Comparison of ENCODE assay signal across 10 mouse cellular contexts in genomic region chr3:32826701-32827100, GRCm38 (mm10). TPM values are rescaled to one million over a fixed set of nuclear protein-coding genes. Genes with fewer than 3 reads are reported as not detected.
DNase-seq lines count a peak whose midpoint lies in the region; ATAC-seq lines count a peak whose summit lies in the region.
"Had no signal": no experiment of that assay in that cellular context is flagged by ENCODE, and none has a peak within 500 bp of the region (broad histone marks: within the 10 kb centered on the region; RNA-seq: fewer than 3 reads in every experiment).

No protein-coding gene starts in this region.

- H3K4me1 ChIP-seq in embryonic facial prominence, embryonic 14.5 days (ENCODE audit: control insufficient read depth, insufficient read depth, low read length): peaks cover 8% of the 10 kb centered on the region; the same call in 1 of the 2 replicates
- peaks cover 14% of the 10 kb centered on the region; the same call in 1 of the 2 replicates for H3K4me1 ChIP-seq in embryonic facial prominence, embryonic 10.5 days
- H3K4me1 ChIP-seq in midbrain, embryonic 11.5 days (ENCODE audit: control insufficient read depth, insufficient read depth, low read length): no peaks in the 10 kb centered on the region
- H3K4me1 ChIP-seq in midbrain, embryonic 13.5 days (replicated peaks): no peaks in the 10 kb centered on the region
- no peaks in the 10 kb centered on the region for H3K4me1 ChIP-seq in kidney, embryonic 14.5 days (ENCODE audit: control insufficient read depth, insufficient read depth, low read length)

- no peaks in the 10 kb centered on the region for H3K36me3 ChIP-seq in embryonic facial prominence, embryonic 14.5 days (ENCODE audit: control insufficient read depth, insufficient read depth, low read length)
- no peaks in the 10 kb centered on the region for H3K36me3 ChIP-seq in embryonic facial prominence, embryonic 10.5 days (replicated peaks)
- H3K36me3 ChIP-seq in midbrain, embryonic 11.5 days (ENCODE audit: control insufficient read depth, insufficient read depth, low read length): no peaks in the 10 kb centered on the region
- H3K36me3 ChIP-seq in midbrain, embryonic 13.5 days: no peaks in the 10 kb centered on the region
- no peaks in the 10 kb centered on the region for H3K36me3 ChIP-seq in kidney, embryonic 14.5 days (ENCODE audit: control insufficient read depth, insufficient read depth, low read length)

- no peak overlapping the region for H3K27ac ChIP-seq in embryonic facial prominence, embryonic 14.5 days (replicated peaks; ENCODE audit: low read depth, low read length)
- H3K27ac ChIP-seq in embryonic facial prominence, embryonic 10.5 days (replicated peaks): no peak overlapping the region
- no peak overlapping the region for H3K27ac ChIP-seq in midbrain, embryonic 11.5 days (ENCODE audit: low read depth, low read length)
- no peak overlapping the region for H3K27ac ChIP-seq in midbrain, embryonic 13.5 days
- no peak overlapping the region for H3K27ac ChIP-seq in kidney, embryonic 14.5 days (ENCODE audit: low read depth, low read length)

- no peaks in the 10 kb centered on the region for H3K9me3 ChIP-seq in embryonic facial prominence, embryonic 14.5 days (ENCODE audit: control insufficient read depth, low read length)
- H3K9me3 ChIP-seq in embryonic facial prominence, embryonic 10.5 days: no peaks in the 10 kb centered on the region
- no peaks in the 10 kb centered on the region for H3K9me3 ChIP-seq in midbrain, embryonic 11.5 days (ENCODE audit: control insufficient read depth, low read length)
- no peaks in the 10 kb centered on the region for H3K9me3 ChIP-seq in midbrain, embryonic 13.5 days
- H3K9me3 ChIP-seq in kidney, embryonic 14.5 days (ENCODE audit: control insufficient read depth, low read length): no peaks in the 10 kb centered on the region

- no peak overlapping the region for H3K9ac ChIP-seq in embryonic facial prominence, embryonic 14.5 days (ENCODE audit: low read depth, low read length)
- H3K9ac ChIP-seq in midbrain, embryonic 11.5 days (ENCODE audit: low read length): no peak overlapping the region
- no peak overlapping the region for H3K9ac ChIP-seq in midbrain, embryonic 13.5 days (replicated peaks)
- no peak overlapping the region for H3K9ac ChIP-seq in kidney, embryonic 14.5 days (ENCODE audit: low read depth, low read length)

- H3K4me2 ChIP-seq in embryonic facial prominence, embryonic 14.5 days (ENCODE audit: low read depth, low read length): no peak overlapping the region
- no peak overlapping the region for H3K4me2 ChIP-seq in midbrain, embryonic 11.5 days
- no peak overlapping the region for H3K4me2 ChIP-seq in midbrain, embryonic 13.5 days (replicated peaks)
- H3K4me2 ChIP-seq in kidney, embryonic 14.5 days (replicated peaks; ENCODE audit: low read depth, low read length): no peak overlapping the region

- 51% methylated on average over 6 of the region's 6 CpGs for WGBS in embryonic facial prominence, embryonic 14.5 days
- WGBS in embryonic facial prominence, embryonic 10.5 days: 87% methylated on average over 6 of the region's 6 CpGs
- 79% methylated on average over 6 of the region's 6 CpGs for WGBS in midbrain, embryonic 11.5 days
- WGBS in midbrain, embryonic 13.5 days: 78% methylated on average over 6 of the region's 6 CpGs
- 89% methylated on average over 6 of the region's 6 CpGs for WGBS in kidney, embryonic 14.5 days

- H3K27me3 ChIP-seq in embryonic facial prominence, embryonic 14.5 days (replicated peaks; ENCODE audit: control insufficient read depth, insufficient read depth, low read length): no peaks in the 10 kb centered on the region
- H3K27me3 ChIP-seq in embryonic facial prominence, embryonic 10.5 days (replicated peaks; ENCODE audit: low read depth, poor library complexity, severe bottlenecking): no peaks in the 10 kb centered on the region
- H3K27me3 ChIP-seq in midbrain, embryonic 11.5 days (ENCODE audit: control insufficient read depth, insufficient read depth, low read length): no peaks in the 10 kb centered on the region
- no peaks in the 10 kb centered on the region for H3K27me3 ChIP-seq in midbrain, embryonic 13.5 days
- H3K27me3 ChIP-seq in kidney, embryonic 14.5 days (ENCODE audit: control insufficient read depth, insufficient read depth, low read length): no peaks in the 10 kb centered on the region

- H3K4me3 ChIP-seq in embryonic facial prominence, embryonic 14.5 days (ENCODE audit: low read depth, low read length): no peak overlapping the region
- no peak overlapping the region for H3K4me3 ChIP-seq in embryonic facial prominence, embryonic 10.5 days
- H3K4me3 ChIP-seq in midbrain, embryonic 11.5 days (ENCODE audit: low read depth, low read length): no peak overlapping the region
- no peak overlapping the region for H3K4me3 ChIP-seq in midbrain, embryonic 13.5 days (replicated peaks)
- H3K4me3 ChIP-seq in kidney, embryonic 14.5 days (ENCODE audit: low read length): no peak overlapping the region

- ATAC-seq in embryonic facial prominence, embryonic 14.5 days (ENCODE audit: low read depth): no peak
- no peak for ATAC-seq in midbrain, embryonic 11.5 days (ENCODE audit: low FRiP score)
- no peak for ATAC-seq in midbrain, embryonic 13.5 days
- no peak for ATAC-seq in kidney, embryonic 14.5 days (ENCODE audit: low FRiP score, low TSS enrichment)
- ATAC-seq: Patski had no signal

- DNase-seq in embryonic facial prominence, embryonic 14.5 days (ENCODE audit: low spot score): peak; percentile 36
- DNase-seq in embryonic facial prominence, embryonic 10.5 days (ENCODE audit: low spot score): no peak
- peak; percentile 75 for DNase-seq in midbrain, embryonic 11.5 days (ENCODE audit: low spot score, missing footprints)
- DNase-seq in layer of hippocampus, adult 9-11 months: peak; percentile 56
- DNase-seq in right cerebral cortex, postnatal 25 days: peak; percentile 53
- no peak for DNase-seq in adrenal gland, postnatal 4 days (ENCODE audit: low spot score in 2 of 2)

RNA-seq across cellular contexts. Expression of gene Usp13, which starts 9.4 kb away (rescaled TPM):
- 7.6 and 9.9 TPM in 2 replicates for polyA plus RNA-seq in embryonic facial prominence, embryonic 14.5 days (2014; fragmentation: Nextera tagmentation; extraction: Ambion mirVana)
- 5.8 and 8.5 TPM in 2 replicates for polyA plus RNA-seq in embryonic facial prominence, embryonic 10.5 days (2016; fragmentation: Nextera tagmentation; extraction: Ambion mirVana)
- polyA plus RNA-seq in midbrain, embryonic 11.5 days (2014; fragmentation: Nextera tagmentation; extraction: Ambion mirVana): 5.7 and 6.4 TPM in 2 replicates
- polyA plus RNA-seq in midbrain, embryonic 13.5 days (2015; fragmentation: Nextera tagmentation; extraction: Ambion mirVana): 9.2 and 11.0 TPM in 2 replicates
- total RNA-seq in adrenal gland, postnatal 4 days (2021): 1 to 10 TPM; 7.0 to 8.0 TPM
- polyA plus RNA-seq in kidney, embryonic 14.5 days (2014; fragmentation: Nextera tagmentation; extraction: Ambion mirVana): 2.4 and 4.7 TPM in 2 replicates
- total RNA-seq: neutrophil, adult 5-6 weeks had no signal

Comparison
In these comparisons a context has a peak if more than half of its experiments do, and no peak if none do; other contexts are left out.
1. DNase-seq: peak in embryonic facial prominence, embryonic 14.5 days (single experiment), midbrain, embryonic 11.5 days (single experiment), layer of hippocampus, adult 9-11 months (single experiment) and right cerebral cortex, postnatal 25 days (single experiment); none in embryonic facial prominence, embryonic 10.5 days (single experiment) and adrenal gland, postnatal 4 days (0 of 2).